Mouse (Mus musculus): ENCODE data around the gene 2900026A02Rik. TPM values are rescaled to one million over a fixed set of nuclear protein-coding genes. Genes with fewer than 3 reads are reported as not detected.

Gene 2900026A02Rik
- total and polyA plus RNA-seq, 3 experiments = not detected

- Histone ChIP-seq H3K4me3 (ENCODE audit: control insufficient read depth in 1 of 2, insufficient read depth in 1 of 2, low read depth in 2 of 2, low read length in 2 of 2) (no peak overlapping the region), H3K27ac (ENCODE audit: control insufficient read depth, low read depth, low read length) (no peak overlapping the region), H3K9ac (ENCODE audit: control insufficient read depth, low read depth, low read length, poor library complexity, severe bottlenecking) (no peak overlapping the region), H3K27me3 (ENCODE audit: control insufficient read depth in 1 of 2, insufficient read depth in 2 of 2, low read length in 2 of 2) (no peaks in the 10 kb centered on the region), H3K4me1 (ENCODE audit: control insufficient read depth in 1 of 2, insufficient read depth in 2 of 2, low read length in 2 of 2) (no peaks in the 10 kb centered on the region), H3K36me3 (ENCODE audit: control insufficient read depth in 1 of 2, insufficient read depth in 2 of 2, low read length in 2 of 2) (no peaks in the 10 kb centered on the region), H3K9me3 (replicated peaks; ENCODE audit: insufficient read depth, low read length) (no peaks in the 10 kb centered on the region), H3K79me2 (ENCODE audit: control insufficient read depth, insufficient read depth, low read length, poor library complexity) (no peaks in the 10 kb centered on the region)
- DNase-seq (ENCODE audit: low read depth, low spot score) = peak; percentile 3
- peak; percentile 27 to 44 (median 43); a peak in 5 of 6 replicates for TF ChIP-seq CTCF (IDR thresholded peaks at IDR 0.05 in 2 of 3, conservative IDR thresholded peaks at IDR 0.05 in 1 of 3; ENCODE audit: control insufficient read depth in 1 of 3, insufficient read depth in 1 of 3, low read depth in 2 of 3, low read length in 3 of 3, poor library complexity in 1 of 3, severe bottlenecking in 1 of 3)
- TF ChIP-seq ZC3H11A (IDR thresholded peaks at IDR 0.05; ENCODE audit: low read depth, low read length) = no peak
Observed at GRCm38 (mm10) chr5:113099546-113099945, 121.5 kb downstream of the 2900026A02Rik start.

GRCm38 (mm10) chr5:113097551-113097950 is 123.5 kb downstream of the 2900026A02Rik start:
- Histone ChIP-seq H3K4me3 (ENCODE audit: control insufficient read depth in 1 of 2, insufficient read depth in 1 of 2, low read depth in 2 of 2, low read length in 2 of 2) (no peak overlapping the region), H3K9me3 (replicated peaks; ENCODE audit: insufficient read depth, low read length) (no peaks in the 10 kb centered on the region), H3K9ac (ENCODE audit: control insufficient read depth, low read depth, low read length, poor library complexity, severe bottlenecking) (no peak overlapping the region), H3K4me1 (ENCODE audit: control insufficient read depth in 1 of 2, insufficient read depth in 2 of 2, low read length in 2 of 2) (no peaks in the 10 kb centered on the region), H3K36me3 (ENCODE audit: control insufficient read depth in 1 of 2, insufficient read depth in 2 of 2, low read length in 2 of 2) (no peaks in the 10 kb centered on the region), H3K27me3 (ENCODE audit: control insufficient read depth in 1 of 2, insufficient read depth in 2 of 2, low read length in 2 of 2) (no peaks in the 10 kb centered on the region), H3K79me2 (ENCODE audit: control insufficient read depth, insufficient read depth, low read length, poor library complexity) (no peaks in the 10 kb centered on the region), H3K27ac (ENCODE audit: control insufficient read depth, low read depth, low read length) (no peak overlapping the region)
- DNase-seq (ENCODE audit: low read depth, low spot score) = no peak
- no peak for TF ChIP-seq MAX (IDR thresholded peaks at IDR 0.05; ENCODE audit: low read length)
- TF ChIP-seq ELF1 (IDR thresholded peaks at IDR 0.05; ENCODE audit: low read depth, low read length) = no peak
- no peak for TF ChIP-seq MXI1 (IDR thresholded peaks at IDR 0.05; ENCODE audit: low read depth, low read length)
- no peak for TF ChIP-seq GATA1 (IDR thresholded peaks at IDR 0.05; ENCODE audit: low read depth, low read length)
- TF ChIP-seq ZMIZ1 (IDR thresholded peaks at IDR 0.05; ENCODE audit: low read depth, low read length) = no peak
- TF ChIP-seq MAFK (IDR thresholded peaks at IDR 0.05; ENCODE audit: borderline replicate concordance, low read depth, low read length) = no peak
- no peak for TF ChIP-seq SIN3A (IDR thresholded peaks at IDR 0.05; ENCODE audit: low read length)
- TF ChIP-seq MAZ (IDR thresholded peaks at IDR 0.05; ENCODE audit: low read depth, low read length) = no peak
- no peak for TF ChIP-seq MYC (IDR thresholded peaks at IDR 0.05; ENCODE audit: low read depth, low read length)
- TF ChIP-seq ZNF384 (IDR thresholded peaks at IDR 0.05; ENCODE audit: low read depth, low read length) = no peak
- no peak for TF ChIP-seq TBP (IDR thresholded peaks at IDR 0.05; ENCODE audit: low read depth, low read length)
- no peak for TF ChIP-seq TCF12 (IDR thresholded peaks at IDR 0.05; ENCODE audit: low read depth, low read length)
- no peak for TF ChIP-seq POLR2AphosphoS5 (IDR thresholded peaks at IDR 0.05; ENCODE audit: borderline replicate concordance, low read depth, low read length)
- TF ChIP-seq CTCF (IDR thresholded peaks at IDR 0.05 in 2 of 3, conservative IDR thresholded peaks at IDR 0.05 in 1 of 3; ENCODE audit: control insufficient read depth in 1 of 3, insufficient read depth in 1 of 3, low read depth in 2 of 3, low read length in 3 of 3, poor library complexity in 1 of 3, severe bottlenecking in 1 of 3) = no peak
- TF ChIP-seq NRF1 (IDR thresholded peaks at IDR 0.05; ENCODE audit: insufficient read depth, low read depth, low read length, poor library complexity, severe bottlenecking) = no peak
- no peak for TF ChIP-seq ZKSCAN1 (IDR thresholded peaks at IDR 0.05; ENCODE audit: low read depth, low read length)
